Mouse (Mus musculus) megakaryocyte-erythroid progenitor cell, adult 5-6 weeks (primary cell): ENCODE data around the gene Ttll5. TPM values are rescaled to one million over a fixed set of nuclear protein-coding genes. Genes with fewer than 3 reads are reported as not detected.

Experiments
- ATAC-seq: replicated peaks from 2 replicates; pipeline ENCODE4 v1.8.0; 2016; ENCODE audit warnings: mild to moderate bottlenecking, inconsistent platforms; ENCODE audit not compliant: severe bottlenecking, poor library complexity, low FRiP score, low TSS enrichment
- total RNA-seq, 2 experiments: library from RNA; stranded (forward) in 1 of 2; stranded (reverse) in 1 of 2; fragments of 200-1000, 215-1000 nt in 1 of 2; fragments of >200 nt in 1 of 2; fragmentation: Nextera tagmentation in 1 of 2; gene quantifications; 2 replicates each; pipeline ENCODE4 v1.2.3; 2014 to 2017

Gene Ttll5
- total RNA-seq, 2 experiments from 2014 or later: 23.2 to 31.2 TPM

DNA sequence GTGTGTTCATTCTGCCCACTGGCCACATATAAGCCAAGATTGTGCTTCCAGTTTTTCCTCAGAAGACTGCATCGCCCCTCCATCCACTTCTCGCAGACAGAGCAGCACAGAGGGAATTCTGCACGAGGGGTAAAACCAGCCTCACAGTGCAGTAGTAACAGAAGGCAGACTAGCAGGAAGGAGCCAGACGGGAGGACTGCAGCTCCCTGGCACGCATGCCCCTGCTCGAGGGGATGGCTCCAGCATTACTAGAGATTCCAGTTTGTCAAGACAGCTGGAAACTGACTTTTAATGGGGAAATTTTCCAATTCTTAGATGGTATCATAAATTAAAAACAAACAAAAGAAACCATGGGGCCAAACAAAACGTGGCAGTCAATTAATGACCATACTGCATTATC is 283.2 kb downstream of the Ttll5 start:
- ATAC-seq: no peak

DNA sequence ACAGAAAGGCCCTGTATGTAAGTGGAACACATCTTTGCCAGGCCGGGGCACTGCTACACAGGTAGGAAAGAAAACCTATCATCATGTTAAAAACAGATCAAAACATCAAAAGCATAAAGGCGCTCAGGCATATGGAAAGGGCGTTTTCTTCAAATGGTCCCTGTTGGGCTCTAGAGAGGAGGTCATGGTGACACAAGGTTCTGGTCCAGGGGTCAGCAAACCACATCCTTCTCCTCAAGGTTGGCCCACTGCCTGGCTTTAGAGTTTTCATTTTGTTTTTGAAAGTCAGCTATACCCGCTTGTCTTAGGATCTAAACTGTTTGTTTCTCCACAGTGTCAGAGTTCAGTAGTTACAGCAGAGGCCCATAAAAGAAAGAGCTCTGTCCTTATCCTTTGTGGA is 285.1 kb downstream of the Ttll5 start:
- no peak for ATAC-seq

DNA sequence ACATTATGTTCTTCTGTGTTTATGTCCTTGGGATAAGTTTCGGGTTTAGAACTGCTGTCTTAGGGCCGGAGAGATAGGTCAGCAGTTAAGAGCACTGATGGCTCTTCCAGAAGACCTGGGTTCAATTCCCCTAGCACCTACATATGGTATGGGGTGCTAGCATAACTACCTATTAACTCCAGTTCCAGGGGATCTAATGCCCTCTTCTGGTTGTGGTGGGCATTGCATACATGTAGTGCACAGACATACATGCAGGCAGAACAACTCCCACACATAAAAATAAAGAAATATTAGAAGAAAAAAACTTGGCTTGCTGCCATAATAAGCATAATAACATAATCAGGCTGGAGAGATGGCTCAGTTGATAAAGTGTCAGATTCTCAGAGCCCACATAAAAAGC is 286.2 kb downstream of the Ttll5 start:
- 0 out of 2 replicates have a peak, but pooled peaks have one; percentile 47 for ATAC-seq

Other genes with a start within 250 kb of the Ttll5 start
- gene Jdp2, start 225.6 kb upstream of the Ttll5 start, total RNA-seq (2014; fragmentation: Nextera tagmentation): 0.47 TPM in 1 of 2 replicates, not detected in the other
- 1.1 and 2.1 TPM in 2 replicates for gene Jdp2, start 225.6 kb upstream of the Ttll5 start, total RNA-seq (2017)
- gene Batf, start 138.0 kb upstream of the Ttll5 start, total RNA-seq (2014; fragmentation: Nextera tagmentation): 3.3 and 4.7 TPM in 2 replicates
- gene Batf, start 138.0 kb upstream of the Ttll5 start, total RNA-seq (2017): 10.4 and 32.5 TPM in 2 replicates
- not detected in 2 replicates for gene Flvcr2, start 78.1 kb upstream of the Ttll5 start, total RNA-seq (2014; fragmentation: Nextera tagmentation)
- not detected in 2 replicates for gene Flvcr2, start 78.1 kb upstream of the Ttll5 start, total RNA-seq (2017)
- 61.2 and 68.7 TPM in 2 replicates for gene Erg28, start 109 bp upstream of the Ttll5 start, total RNA-seq (2014; fragmentation: Nextera tagmentation)
- gene Erg28, start 109 bp upstream of the Ttll5 start, total RNA-seq (2017): 75.0 and 82.7 TPM in 2 replicates